Comparison of ENCODE assay signal across 21 mouse cellular contexts in the genomic region with DNA sequence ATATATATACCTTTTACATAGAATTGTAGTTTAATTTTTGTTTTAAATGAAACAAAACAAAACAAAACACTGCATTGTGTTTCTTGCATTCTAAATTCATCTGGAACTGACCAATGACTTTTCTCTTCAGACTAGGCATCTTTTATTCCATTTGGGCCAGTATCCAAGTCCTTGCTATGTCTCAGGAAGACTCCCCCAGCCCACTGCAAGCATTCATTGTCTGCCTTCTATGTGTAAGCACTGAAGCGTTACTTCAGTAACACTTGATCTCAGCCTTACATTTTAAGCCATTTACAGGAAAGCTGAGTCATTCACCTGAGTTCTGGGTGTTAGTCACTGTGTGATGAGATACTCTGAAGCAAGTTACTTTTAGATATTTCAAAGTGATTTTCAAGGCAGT.
DNase-seq lines count a peak whose midpoint lies in the region; ATAC-seq and TF ChIP-seq lines count a peak whose summit lies in the region.
"Had no signal": no experiment of that assay in that cellular context is flagged by ENCODE, and none has a peak within 500 bp of the region (broad histone marks: within the 10 kb centered on the region; RNA-seq: fewer than 3 reads in every experiment).

No protein-coding gene starts in this region.

- no peaks in the 10 kb centered on the region for H3K27me3 ChIP-seq in embryonic facial prominence, embryonic 14.5 days (replicated peaks; ENCODE audit: control insufficient read depth, insufficient read depth, low read length)
- no peaks in the 10 kb centered on the region for H3K27me3 ChIP-seq in embryonic facial prominence, embryonic 10.5 days (replicated peaks; ENCODE audit: low read depth, poor library complexity, severe bottlenecking)
- H3K27me3 ChIP-seq in hindbrain, embryonic 15.5 days = no peaks in the 10 kb centered on the region
- H3K27me3 ChIP-seq in hindbrain, embryonic 12.5 days = no peaks in the 10 kb centered on the region
- no peaks in the 10 kb centered on the region for H3K27me3 ChIP-seq in midbrain, postnatal 0 days (ENCODE audit: insufficient read depth, low read length)
- no peaks in the 10 kb centered on the region for H3K27me3 ChIP-seq in midbrain, embryonic 11.5 days (ENCODE audit: control insufficient read depth, insufficient read depth, low read length)
- H3K27me3 ChIP-seq: embryonic facial prominence, embryonic 13.5 days had no signal

- H3K36me3 ChIP-seq in embryonic facial prominence, embryonic 14.5 days (ENCODE audit: control insufficient read depth, insufficient read depth, low read length) = no peaks in the 10 kb centered on the region
- no peaks in the 10 kb centered on the region for H3K36me3 ChIP-seq in embryonic facial prominence, embryonic 10.5 days (replicated peaks)
- H3K36me3 ChIP-seq in hindbrain, embryonic 15.5 days = no peaks in the 10 kb centered on the region
- no peaks in the 10 kb centered on the region for H3K36me3 ChIP-seq in hindbrain, embryonic 12.5 days
- H3K36me3 ChIP-seq in midbrain, postnatal 0 days (ENCODE audit: insufficient read depth, low read length) = no peaks in the 10 kb centered on the region
- H3K36me3 ChIP-seq in midbrain, embryonic 11.5 days (ENCODE audit: control insufficient read depth, insufficient read depth, low read length) = no peaks in the 10 kb centered on the region
- H3K36me3 ChIP-seq: embryonic facial prominence, embryonic 13.5 days; G1E; heart, embryonic 15.5 days had no signal

- no peak overlapping the region for H3K9ac ChIP-seq in embryonic facial prominence, embryonic 14.5 days (ENCODE audit: low read depth, low read length)
- H3K9ac ChIP-seq in hindbrain, embryonic 15.5 days = no peak overlapping the region
- no peak overlapping the region for H3K9ac ChIP-seq in hindbrain, embryonic 12.5 days
- H3K9ac ChIP-seq in midbrain, postnatal 0 days (replicated peaks; ENCODE audit: low read length, poor library complexity, severe bottlenecking) = no peak overlapping the region
- H3K9ac ChIP-seq in midbrain, embryonic 11.5 days (ENCODE audit: low read length) = no peak overlapping the region
- H3K9ac ChIP-seq: embryonic facial prominence, embryonic 13.5 days; heart, embryonic 15.5 days had no signal

- no peak overlapping the region for H3K4me3 ChIP-seq in embryonic facial prominence, embryonic 14.5 days (ENCODE audit: low read depth, low read length)
- H3K4me3 ChIP-seq in embryonic facial prominence, embryonic 10.5 days = no peak overlapping the region
- H3K4me3 ChIP-seq in hindbrain, embryonic 15.5 days = no peak overlapping the region
- H3K4me3 ChIP-seq in hindbrain, embryonic 12.5 days = no peak overlapping the region
- H3K4me3 ChIP-seq in midbrain, postnatal 0 days (ENCODE audit: low read depth, low read length) = no peak overlapping the region
- H3K4me3 ChIP-seq in midbrain, embryonic 11.5 days (ENCODE audit: low read depth, low read length) = no peak overlapping the region
- H3K4me3 ChIP-seq in layer of hippocampus, adult 2 months = no peak overlapping the region
- H3K4me3 ChIP-seq: embryonic facial prominence, embryonic 13.5 days; heart, adult 2 months; heart, embryonic 15.5 days had no signal

- 82% methylated on average over 1 of the region's 1 CpGs for WGBS in embryonic facial prominence, embryonic 14.5 days
- 67% methylated on average over 1 of the region's 1 CpGs for WGBS in embryonic facial prominence, embryonic 10.5 days
- WGBS in hindbrain, embryonic 15.5 days = 37% methylated on average over 1 of the region's 1 CpGs
- WGBS in hindbrain, embryonic 12.5 days = 55% methylated on average over 1 of the region's 1 CpGs
- 64% methylated on average over 1 of the region's 1 CpGs for WGBS in midbrain, postnatal 0 days
- 85% methylated on average over 1 of the region's 1 CpGs for WGBS in midbrain, embryonic 11.5 days

- no peaks in the 10 kb centered on the region for H3K4me1 ChIP-seq in embryonic facial prominence, embryonic 14.5 days (ENCODE audit: control insufficient read depth, insufficient read depth, low read length)
- H3K4me1 ChIP-seq in embryonic facial prominence, embryonic 10.5 days = no peaks in the 10 kb centered on the region
- no peaks in the 10 kb centered on the region for H3K4me1 ChIP-seq in hindbrain, embryonic 15.5 days (replicated peaks)
- no peaks in the 10 kb centered on the region for H3K4me1 ChIP-seq in hindbrain, embryonic 12.5 days
- H3K4me1 ChIP-seq in midbrain, postnatal 0 days (ENCODE audit: insufficient read depth, low read length) = no peaks in the 10 kb centered on the region
- no peaks in the 10 kb centered on the region for H3K4me1 ChIP-seq in midbrain, embryonic 11.5 days (ENCODE audit: control insufficient read depth, insufficient read depth, low read length)
- H3K4me1 ChIP-seq: embryonic facial prominence, embryonic 13.5 days; heart, embryonic 15.5 days had no signal

- TF ChIP-seq CTCF in midbrain, postnatal 0 days (IDR thresholded peaks at IDR 0.05) = no peak
- TF ChIP-seq CTCF in layer of hippocampus, adult 2 months (conservative IDR thresholded peaks at IDR 0.05) = no peak

- no peak overlapping the region for H3K27ac ChIP-seq in embryonic facial prominence, embryonic 14.5 days (replicated peaks; ENCODE audit: low read depth, low read length)
- no peak overlapping the region for H3K27ac ChIP-seq in embryonic facial prominence, embryonic 10.5 days (replicated peaks)
- H3K27ac ChIP-seq in hindbrain, embryonic 15.5 days (replicated peaks) = 0 out of 2 replicates have a peak overlapping the region, but pooled peaks have one; percentile 34
- H3K27ac ChIP-seq in hindbrain, embryonic 12.5 days = no peak overlapping the region
- no peak overlapping the region for H3K27ac ChIP-seq in midbrain, postnatal 0 days (ENCODE audit: low read depth, low read length)
- no peak overlapping the region for H3K27ac ChIP-seq in midbrain, embryonic 11.5 days (ENCODE audit: low read depth, low read length)
- H3K27ac ChIP-seq in layer of hippocampus, adult 2 months = no peak overlapping the region
- H3K27ac ChIP-seq: embryonic facial prominence, embryonic 13.5 days; heart, adult 2 months; heart, embryonic 15.5 days had no signal

- no peaks in the 10 kb centered on the region for H3K9me3 ChIP-seq in embryonic facial prominence, embryonic 14.5 days (ENCODE audit: control insufficient read depth, low read length)
- H3K9me3 ChIP-seq in embryonic facial prominence, embryonic 10.5 days = no peaks in the 10 kb centered on the region
- H3K9me3 ChIP-seq in hindbrain, embryonic 15.5 days = no peaks in the 10 kb centered on the region
- no peaks in the 10 kb centered on the region for H3K9me3 ChIP-seq in hindbrain, embryonic 12.5 days (replicated peaks)
- H3K9me3 ChIP-seq in midbrain, postnatal 0 days (ENCODE audit: low read length) = no peaks in the 10 kb centered on the region
- H3K9me3 ChIP-seq in midbrain, embryonic 11.5 days (ENCODE audit: control insufficient read depth, low read length) = no peaks in the 10 kb centered on the region
- H3K9me3 ChIP-seq: embryonic facial prominence, embryonic 13.5 days; G1E; heart, embryonic 15.5 days had no signal

- no peak overlapping the region for H3K4me2 ChIP-seq in embryonic facial prominence, embryonic 14.5 days (ENCODE audit: low read depth, low read length)
- no peak overlapping the region for H3K4me2 ChIP-seq in hindbrain, embryonic 15.5 days
- no peak overlapping the region for H3K4me2 ChIP-seq in hindbrain, embryonic 12.5 days (replicated peaks)
- H3K4me2 ChIP-seq in midbrain, postnatal 0 days (ENCODE audit: low read depth, low read length, poor library complexity, severe bottlenecking) = no peak overlapping the region
- no peak overlapping the region for H3K4me2 ChIP-seq in midbrain, embryonic 11.5 days
- H3K4me2 ChIP-seq: embryonic facial prominence, embryonic 13.5 days; heart, embryonic 11.5 days; heart, embryonic 15.5 days had no signal

- no peak for ATAC-seq in embryonic facial prominence, embryonic 14.5 days (ENCODE audit: low read depth)
- no peak for ATAC-seq in hindbrain, embryonic 15.5 days (ENCODE audit: low FRiP score, low read depth)
- ATAC-seq in hindbrain, embryonic 12.5 days (ENCODE audit: low FRiP score) = no peak
- no peak for ATAC-seq in midbrain, postnatal 0 days (ENCODE audit: low FRiP score)
- ATAC-seq in midbrain, embryonic 11.5 days (ENCODE audit: low FRiP score) = no peak
- ATAC-seq: CD4-positive, CD25-positive, alpha-beta regulatory T cell, adult 4 months; intestine, embryonic 16.5 days had no signal

- DNase-seq in embryonic facial prominence, embryonic 14.5 days (ENCODE audit: low spot score) = peak; percentile 19
- no peak for DNase-seq in embryonic facial prominence, embryonic 10.5 days (ENCODE audit: low spot score)
- peak; percentile 44 for DNase-seq in midbrain, postnatal 0 days (ENCODE audit: low spot score)
- no peak for DNase-seq in midbrain, embryonic 11.5 days (ENCODE audit: low spot score, missing footprints)
- no peak for DNase-seq in layer of hippocampus, adult 2 months (ENCODE audit: low spot score in 2 of 2)
- DNase-seq: adrenal gland, adult 8-10 months; adrenal gland, postnatal 36 days; B cell, adult 2 months; cerebellum, adult 11-12 months; cerebellum, postnatal 25 days; gastrocnemius, postnatal 14 days; heart, adult 2 months; heart, postnatal 14 days had no signal

Comparison
In these comparisons a context has a peak if more than half of its experiments do, and no peak if none do; other contexts are left out.
1. DNase-seq: peak in embryonic facial prominence, embryonic 14.5 days (single experiment) and midbrain, postnatal 0 days (single experiment); none in embryonic facial prominence, embryonic 10.5 days (single experiment), midbrain, embryonic 11.5 days (single experiment) and layer of hippocampus, adult 2 months (0 of 2).